Mouse (Mus musculus): Measurements from ENCODE around the gene Rbm34.
"Not testable (repeated sequence)": the region's sequence is repeated elsewhere in the genome, so short reads cannot be mapped to it uniquely, and the experiment has no call there.

Rbm34 gene

GRCm38 (mm10) chr8:126917179-126917905 lies 53.5 kb downstream of the Rbm34 start:
- DNase-seq, result peak; percentile 79

- DNase-seq, result no peak
Measured at GRCm38 (mm10) chr8:126916611-126917010, 54.3 kb downstream of the Rbm34 start.

GRCm38 (mm10) chr8:126914609-126915375 lies 56.1 kb downstream of the Rbm34 start:
- DNase-seq, result peak; percentile 63

- not testable (repeated sequence) for DNase-seq
Measured at GRCm38 (mm10) chr8:126914107-126914490, 56.8 kb downstream of the Rbm34 start.

GRCm38 (mm10) chr8:126913241-126914106 lies 57.4 kb downstream of the Rbm34 start:
- peak; percentile 71 for DNase-seq

GRCm38 (mm10) chr8:126909371-126909802 lies 61.5 kb downstream of the Rbm34 start:
- DNase-seq, result peak; percentile 58

- peak; percentile 64 for DNase-seq
Measured at GRCm38 (mm10) chr8:126908805-126909204, 62.1 kb downstream of the Rbm34 start.

- no peak for DNase-seq
Measured at GRCm38 (mm10) chr8:126907968-126908367, 62.9 kb downstream of the Rbm34 start.

GRCm38 (mm10) chr8:126907374-126907773 lies 63.5 kb downstream of the Rbm34 start:
- DNase-seq, result no peak

- peak; percentile 51 for DNase-seq
Measured at GRCm38 (mm10) chr8:126905387-126905786, 65.5 kb downstream of the Rbm34 start.

GRCm38 (mm10) chr8:126903927-126904326 lies 66.9 kb downstream of the Rbm34 start:
- no peak for DNase-seq

GRCm38 (mm10) chr8:126903224-126903895 lies 67.5 kb downstream of the Rbm34 start:
- DNase-seq, result no peak

- no peak for DNase-seq
Measured at GRCm38 (mm10) chr8:126901612-126902011, 69.3 kb downstream of the Rbm34 start.

- no peak for DNase-seq
Measured at GRCm38 (mm10) chr8:126901049-126901448, 69.8 kb downstream of the Rbm34 start.
